Mouse (Mus musculus) neural tube, embryonic 11.5 days (tissue): ENCODE results near the gene Stxbp4. TPM values are rescaled to one million over a fixed set of nuclear protein-coding genes. Genes with fewer than 3 reads are reported as not detected.

Experiments used
- ATAC-seq: fragments of 200-750 bp; cut with Nextera tagmentation; 2 replicates; pipeline ENCODE4 v1.8.0; 2017; ENCODE audit warnings: moderate number of reproducible peaks, mild to moderate bottlenecking, moderate TSS enrichment, moderate library complexity; ENCODE audit not compliant: insufficient read depth, low FRiP score, low TSS enrichment
- DNase-seq: peaks from one replicate; pipeline ENCODE4 v3.0.0-alpha.2; 2015; ENCODE audit warnings: low spot score
- H3K27ac ChIP-seq: fragments of 300-500 bp; sonication (generic); 2 replicates; pipeline ENCODE4 v1.5.1; 2014; ENCODE audit warnings: low read depth, mild to moderate bottlenecking, low read length
- H3K27me3 ChIP-seq: fragments of 300-500 bp; sonication (generic); 2 replicates; pipeline ENCODE4 v1.6.1; 2014; ENCODE audit warnings: mild to moderate bottlenecking, low read length, mixed read lengths; ENCODE audit not compliant: control insufficient read depth, insufficient read depth
- H3K36me3 ChIP-seq: fragments of 300-500 bp; sonication (generic); 2 replicates; pipeline ENCODE4 v1.6.1; 2014; ENCODE audit warnings: mild to moderate bottlenecking, low read length, moderate library complexity, mixed read lengths; ENCODE audit not compliant: control insufficient read depth, insufficient read depth
- H3K4me1 ChIP-seq: fragments of 300-500 bp; sonication (generic); 2 replicates; pipeline ENCODE4 v1.6.1; 2014; ENCODE audit warnings: low read length, mixed read lengths; ENCODE audit not compliant: control insufficient read depth, insufficient read depth
- H3K4me2 ChIP-seq: fragments of 300-500 bp; sonication (generic); 2 replicates; pipeline ENCODE4 v1.6.1; 2014; ENCODE audit warnings: low read depth, mild to moderate bottlenecking, moderate library complexity
- H3K4me3 ChIP-seq: fragments of 300-500 bp; sonication (generic); 2 replicates; pipeline ENCODE4 v1.5.1; 2014; ENCODE audit warnings: low read depth, low read length
- H3K9ac ChIP-seq: fragments of 300-500 bp; sonication (generic); 2 replicates; pipeline ENCODE4 v1.6.1; 2014; ENCODE audit warnings: mild to moderate bottlenecking, low read length
- H3K9me3 ChIP-seq: fragments of 300-500 bp; sonication (generic); 2 replicates; pipeline ENCODE4 v1.6.1; 2016; ENCODE audit warnings: low read length; ENCODE audit not compliant: control insufficient read depth
- WGBS: fragments of 180-500 bp; shearing (Covaris S2); extraction: QIAGEN DNeasy Blood & Tissue Kit; methylation state at CpG from one replicate; pipeline ENCODE4 v1.1.7; 2014; 5-methylcytosine and 5-hydroxymethylcytosine counted together
- polyA plus RNA-seq: library from polyadenylated mRNA; unstranded; fragments of >200 nt; fragmentation: Nextera tagmentation; extraction: Ambion mirVana; gene quantifications from 2 replicates; pipeline ENCODE4 v1.2.1, GENCODE M21; 2014

Gene Stxbp4
- polyA plus RNA-seq, 1 experiment from 2014 or later = 36.1 TPM

DNA sequence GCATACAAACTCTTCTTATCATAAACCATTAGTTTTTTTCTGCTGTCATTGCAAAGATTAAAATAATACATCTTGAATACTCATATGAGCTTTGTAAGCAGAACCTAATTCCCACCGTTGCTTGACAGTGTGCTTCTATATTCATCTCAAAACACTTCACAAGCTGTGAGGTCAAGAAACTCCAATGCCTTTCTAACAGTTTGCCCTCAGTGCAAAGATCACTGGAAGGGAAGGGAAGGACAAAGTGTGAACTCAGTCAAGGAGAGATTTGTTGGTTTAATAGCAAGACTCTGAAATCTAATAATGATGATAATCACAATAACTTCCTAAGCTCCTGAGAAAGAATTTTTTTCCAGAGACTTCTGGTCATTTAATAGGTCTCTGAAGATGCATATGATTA lies 10.1 kb downstream of the Stxbp4 start:
- Histone ChIP-seq H3K4me3 (no peak overlapping the region), H3K27me3 (no peaks in the 10 kb centered on the region), H3K27ac (no peak overlapping the region), H3K4me2 (no peak overlapping the region), H3K9ac (no peak overlapping the region), H3K36me3 (no peaks in the 10 kb centered on the region), H3K4me1 (no peaks in the 10 kb centered on the region), H3K9me3 (no peaks in the 10 kb centered on the region)
- no peak for ATAC-seq
- no peak for DNase-seq
- WGBS = 82% methylated on average over 1 of the region's 1 CpGs

DNA sequence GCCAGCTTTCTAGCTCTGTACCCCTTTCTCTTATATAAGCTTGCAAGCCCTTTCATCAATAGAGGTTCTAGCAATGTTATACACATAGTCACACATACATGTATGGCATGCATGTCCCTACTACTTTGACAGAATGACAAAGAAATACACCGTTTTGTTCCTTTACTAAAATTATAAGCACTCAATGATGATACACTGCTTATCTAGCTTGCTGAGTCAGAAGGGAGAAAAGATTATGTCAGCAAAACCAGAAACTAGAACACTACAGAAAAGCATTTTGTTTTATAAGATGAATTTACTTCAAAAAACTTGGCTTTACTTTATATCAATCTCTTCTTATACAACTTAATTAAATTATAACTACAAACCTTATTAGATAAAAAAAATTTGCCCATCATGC lies 12.7 kb downstream of the Stxbp4 start:
- Histone ChIP-seq H3K9ac (no peak overlapping the region), H3K27ac (no peak overlapping the region), H3K4me3 (no peak overlapping the region), H3K27me3 (no peaks in the 10 kb centered on the region), H3K9me3 (no peaks in the 10 kb centered on the region), H3K4me1 (no peaks in the 10 kb centered on the region), H3K4me2 (no peak overlapping the region), H3K36me3 (no peaks in the 10 kb centered on the region)
- DNase-seq (no peak), ATAC-seq (no peak)
- 92% methylated on average over 1 of the region's 1 CpGs for WGBS

DNA sequence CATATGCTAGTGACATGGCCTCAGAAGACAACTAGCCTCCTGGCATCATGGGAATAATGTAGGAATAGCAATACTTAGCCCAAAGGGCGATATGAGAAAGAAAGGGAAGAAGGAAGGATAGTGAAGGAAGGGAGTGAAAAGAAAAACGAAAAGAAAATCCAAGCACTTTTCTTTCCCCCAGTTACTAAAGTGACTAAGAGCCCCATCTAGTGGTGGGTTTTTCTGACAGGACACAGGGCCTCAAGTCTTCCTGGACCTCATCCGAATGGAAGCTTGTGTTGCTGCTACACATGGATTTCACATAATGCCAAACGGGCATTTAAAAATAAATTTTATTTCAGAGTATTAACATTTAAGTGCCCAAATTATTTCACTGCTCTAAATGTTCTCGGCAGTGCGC lies 14.4 kb downstream of the Stxbp4 start:
- Histone ChIP-seq H3K4me1 (no peaks in the 10 kb centered on the region), H3K36me3 (no peaks in the 10 kb centered on the region), H3K9ac (no peak overlapping the region), H3K27me3 (no peaks in the 10 kb centered on the region), H3K27ac (no peak overlapping the region), H3K4me2 (no peak overlapping the region), H3K9me3 (no peaks in the 10 kb centered on the region), H3K4me3 (no peak overlapping the region)
- peak; percentile 26 for DNase-seq
- ATAC-seq = no peak
- 63% methylated on average over 6 of the region's 6 CpGs for WGBS

DNA sequence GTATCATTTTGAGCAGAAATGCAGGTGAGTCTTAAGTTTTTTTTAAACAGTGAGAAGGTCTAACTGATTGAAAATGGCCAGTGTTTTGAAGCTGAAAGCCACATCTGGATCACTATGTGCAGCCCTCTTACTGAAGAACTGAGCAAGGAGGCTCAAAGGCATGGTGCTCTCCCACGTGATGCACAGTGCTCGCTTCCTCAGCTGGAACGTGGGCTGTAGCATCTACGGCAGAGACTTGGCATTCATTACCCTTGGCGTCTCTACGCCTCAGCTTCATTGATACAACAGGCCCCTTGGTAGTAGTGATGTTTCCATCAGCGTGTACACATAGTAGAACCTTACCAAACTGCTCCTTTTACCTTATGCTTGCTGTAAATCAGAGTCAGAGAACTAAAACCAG lies 15.4 kb downstream of the Stxbp4 start:
- H3K36me3 ChIP-seq = no peaks in the 10 kb centered on the region
- no peak overlapping the region for H3K4me2 ChIP-seq
- H3K4me3 ChIP-seq = no peak overlapping the region
- no peak overlapping the region for H3K9ac ChIP-seq
- no peak for ATAC-seq
- no peaks in the 10 kb centered on the region for H3K4me1 ChIP-seq
- 96% methylated on average over 7 of the region's 7 CpGs for WGBS
- no peaks in the 10 kb centered on the region for H3K9me3 ChIP-seq
- H3K27ac ChIP-seq = no peak overlapping the region
- DNase-seq = no peak
- no peaks in the 10 kb centered on the region for H3K27me3 ChIP-seq

GRCm38 (mm10) chr11:90622044-90622443 lies 15.8 kb downstream of the Stxbp4 start:
- 91% methylated on average over 12 of the region's 12 CpGs for WGBS
- H3K9ac ChIP-seq = no peak overlapping the region
- H3K9me3 ChIP-seq = no peaks in the 10 kb centered on the region
- DNase-seq (no peak), ATAC-seq (no peak)
- H3K36me3 ChIP-seq = no peaks in the 10 kb centered on the region
- no peak overlapping the region for H3K4me3 ChIP-seq
- H3K27ac ChIP-seq = no peak overlapping the region
- no peaks in the 10 kb centered on the region for H3K4me1 ChIP-seq
- no peaks in the 10 kb centered on the region for H3K27me3 ChIP-seq
- H3K4me2 ChIP-seq = no peak overlapping the region

DNA sequence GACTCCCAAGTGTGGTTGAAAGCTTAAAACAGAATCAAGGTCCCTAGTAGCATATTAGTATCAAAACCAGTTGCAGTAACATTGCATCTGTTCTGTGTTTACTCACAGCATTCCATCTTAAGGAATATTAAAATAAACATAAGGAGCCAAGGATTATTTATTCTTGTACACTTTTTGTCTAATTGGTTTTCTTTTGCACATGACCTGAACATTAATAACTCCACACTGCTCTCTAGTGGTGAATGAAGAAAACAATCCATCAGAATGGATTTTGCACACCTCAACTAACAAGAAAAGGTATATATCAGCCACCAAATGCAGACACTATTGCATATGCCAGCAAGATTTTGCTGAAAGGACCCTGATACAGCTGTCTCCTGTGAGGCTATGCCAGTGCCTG lies 21.5 kb downstream of the Stxbp4 start:
- H3K9me3 ChIP-seq = no peaks in the 10 kb centered on the region
- H3K9ac ChIP-seq = no peak overlapping the region
- no peaks in the 10 kb centered on the region for H3K36me3 ChIP-seq
- no peak for DNase-seq
- no peaks in the 10 kb centered on the region for H3K27me3 ChIP-seq
- H3K27ac ChIP-seq = no peak overlapping the region
- H3K4me1 ChIP-seq = no peaks in the 10 kb centered on the region
- ATAC-seq = no peak
- H3K4me3 ChIP-seq = no peak overlapping the region
- no peak overlapping the region for H3K4me2 ChIP-seq

- ATAC-seq = no peak
- Histone ChIP-seq H3K4me2 (no peak overlapping the region), H3K9ac (no peak overlapping the region), H3K27ac (no peak overlapping the region), H3K4me1 (no peaks in the 10 kb centered on the region), H3K9me3 (no peaks in the 10 kb centered on the region), H3K36me3 (no peaks in the 10 kb centered on the region), H3K27me3 (no peaks in the 10 kb centered on the region), H3K4me3 (no peak overlapping the region)
- DNase-seq = no peak
- 92% methylated on average over 6 of the region's 6 CpGs for WGBS
Observed at GRCm38 (mm10) chr11:90614743-90615142, 23.1 kb downstream of the Stxbp4 start.

DNA sequence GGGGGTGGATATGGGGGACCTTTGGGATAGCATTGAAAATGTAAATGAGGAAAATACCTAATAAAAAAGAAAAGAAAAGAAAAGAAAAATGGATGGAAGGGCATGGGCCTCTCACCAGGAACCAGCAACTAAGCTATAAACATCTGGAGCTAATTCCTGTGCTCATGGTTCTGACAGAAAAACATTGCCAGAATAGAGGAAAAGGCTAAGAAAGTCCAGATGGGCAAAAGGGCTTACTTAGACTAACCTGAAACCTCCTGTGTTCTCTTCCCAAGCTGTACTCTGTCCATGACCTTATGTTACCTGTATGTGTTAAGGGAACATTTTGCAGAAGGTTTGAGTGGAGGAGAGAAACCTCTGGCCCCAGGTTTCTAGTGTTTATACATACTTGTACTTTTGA lies 25.8 kb downstream of the Stxbp4 start:
- Histone ChIP-seq H3K27me3 (no peaks in the 10 kb centered on the region), H3K27ac (no peak overlapping the region), H3K36me3 (no peaks in the 10 kb centered on the region; the same call in 1 of the 2 replicates), H3K4me3 (no peak overlapping the region), H3K9ac (no peak overlapping the region), H3K9me3 (no peaks in the 10 kb centered on the region), H3K4me1 (no peaks in the 10 kb centered on the region), H3K4me2 (no peak overlapping the region)
- DNase-seq (no peak), ATAC-seq (no peak)

- Histone ChIP-seq H3K4me3 (no peak overlapping the region), H3K9ac (no peak overlapping the region), H3K4me1 (no peaks in the 10 kb centered on the region), H3K36me3 (peaks cover 2% of the 10 kb centered on the region; the same call in 1 of the 2 replicates), H3K9me3 (no peaks in the 10 kb centered on the region), H3K27ac (no peak overlapping the region), H3K27me3 (no peaks in the 10 kb centered on the region), H3K4me2 (no peak overlapping the region)
- no peak for ATAC-seq
- DNase-seq = no peak
- WGBS = 96% methylated on average over 2 of the region's 2 CpGs
Observed at GRCm38 (mm10) chr11:90603066-90603465, 34.8 kb downstream of the Stxbp4 start.
